Mouse (Mus musculus) ES-Bruce4 (cell line): Measurements from ENCODE around the gene Ankrd1. TPM values are rescaled to one million over a fixed set of nuclear protein-coding genes. Genes with fewer than 3 reads are reported as not detected.
A peak's percentile ranks its signal among the peaks of the same experiment; 100 is the strongest.

Source experiments
- H3K27ac ChIP-seq: 2 replicates; pipeline ENCODE4 v1.5.1; 2012; ENCODE audit warnings: low read length, inconsistent platforms; ENCODE audit not compliant: insufficient read depth
- H3K27me3 ChIP-seq: 2 replicates; pipeline ENCODE4 v1.6.1; 2012; ENCODE audit warnings: mild to moderate bottlenecking, low read length, inconsistent platforms; ENCODE audit not compliant: control insufficient read depth, poor library complexity, insufficient read depth, severe bottlenecking
- H3K36me3 ChIP-seq: 2 replicates; pipeline ENCODE4 v1.6.1; 2012; ENCODE audit warnings: inconsistent platforms, mild to moderate bottlenecking, low read length, moderate library complexity; ENCODE audit not compliant: control insufficient read depth, poor library complexity, insufficient read depth, severe bottlenecking
- H3K4me1 ChIP-seq: one replicate; pipeline ENCODE4 v1.8.1; 2011; ENCODE audit warnings: low read length; ENCODE audit not compliant: control insufficient read depth, insufficient read depth
- H3K4me3 ChIP-seq: 2 replicates; pipeline ENCODE4 v1.5.1; 2011; ENCODE audit warnings: low read depth, mild to moderate bottlenecking, low read length
- H3K9ac ChIP-seq: 2 replicates; pipeline ENCODE4 v1.6.1; 2012; ENCODE audit warnings: low read depth, mild to moderate bottlenecking, inconsistent platforms; ENCODE audit not compliant: poor library complexity, severe bottlenecking
- H3K9me3 ChIP-seq: replicated peaks from 2 replicates; pipeline ENCODE4 v1.6.1; 2012; ENCODE audit warnings: mild to moderate bottlenecking, low read length, inconsistent platforms; ENCODE audit not compliant: control insufficient read depth, poor library complexity, insufficient read depth, severe bottlenecking
- CTCF ChIP-seq: IDR thresholded peaks from one replicate; pipeline ENCODE4 v1.8.1; 2011; ENCODE audit warnings: low read depth, low read length
- EP300 ChIP-seq: IDR thresholded peaks from 2 replicates; pipeline ENCODE4 v1.6.1; 2011; ENCODE audit warnings: low read depth, low read length; ENCODE audit not compliant: insufficient read depth
- POLR2A ChIP-seq: IDR thresholded peaks from one replicate; pipeline ENCODE4 v1.8.1; 2011; ENCODE audit warnings: low read length; ENCODE audit not compliant: insufficient read depth
- polyA plus RNA-seq: library from polyadenylated mRNA; stranded (reverse); fragments of >200 nt; gene quantifications from 2 replicates; pipeline ENCODE4 v1.2.4, GENCODE M21; 2011; ENCODE audit warnings: low read depth; ENCODE audit not compliant: missing spikeins, insufficient read depth, insufficient read length

Gene Ankrd1
- polyA plus RNA-seq, 1 experiment: 8.7 TPM

DNA sequence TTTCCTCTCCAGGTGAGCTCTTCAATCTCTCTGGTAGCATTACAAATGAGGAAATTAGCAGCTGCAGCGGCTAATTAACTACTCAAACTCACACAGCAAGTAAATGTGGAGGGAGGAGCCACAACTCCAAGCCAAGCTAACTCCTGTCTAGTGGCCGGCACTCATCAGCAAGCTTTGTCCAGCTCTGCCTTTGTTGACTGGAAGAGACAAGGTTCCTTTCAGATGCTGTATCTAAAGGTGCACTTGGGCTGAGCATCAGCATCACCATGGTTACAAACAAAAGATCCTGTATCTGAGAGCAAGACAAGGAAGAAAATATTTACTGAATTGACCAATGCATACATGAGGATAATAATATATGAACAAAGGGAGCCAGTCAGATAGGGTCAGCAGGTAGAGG, 10.3 kb upstream of the Ankrd1 start:
- no peak overlapping the region for H3K9ac ChIP-seq
- no peaks in the 10 kb centered on the region for H3K4me1 ChIP-seq
- H3K9me3 ChIP-seq: no peaks in the 10 kb centered on the region
- no peak overlapping the region for H3K4me3 ChIP-seq
- no peaks in the 10 kb centered on the region for H3K27me3 ChIP-seq
- no peak overlapping the region for H3K27ac ChIP-seq
- TF ChIP-seq POLR2A (no peak), EP300 (no peak), CTCF (no peak)
- no peaks in the 10 kb centered on the region for H3K36me3 ChIP-seq

GRCm38 (mm10) chr19:36129643-36130042, 9.7 kb upstream of the Ankrd1 start:
- H3K9me3 ChIP-seq: no peaks in the 10 kb centered on the region
- H3K4me3 ChIP-seq: peak overlapping the region; percentile 15
- no peak overlapping the region for H3K9ac ChIP-seq
- TF ChIP-seq EP300: no peak
- no peak for TF ChIP-seq CTCF
- no peak overlapping the region for H3K27ac ChIP-seq
- no peaks in the 10 kb centered on the region for H3K36me3 ChIP-seq
- no peaks in the 10 kb centered on the region for H3K27me3 ChIP-seq
- H3K4me1 ChIP-seq: no peaks in the 10 kb centered on the region

GRCm38 (mm10) chr19:36129213-36129612, 9.3 kb upstream of the Ankrd1 start:
- no peak overlapping the region for H3K9ac ChIP-seq
- H3K27me3 ChIP-seq: no peaks in the 10 kb centered on the region
- no peak for TF ChIP-seq EP300
- TF ChIP-seq CTCF: no peak
- no peak for TF ChIP-seq POLR2A
- H3K36me3 ChIP-seq: no peaks in the 10 kb centered on the region
- H3K4me3 ChIP-seq: peak overlapping the region; percentile 15
- H3K4me1 ChIP-seq: no peaks in the 10 kb centered on the region
- no peak overlapping the region for H3K27ac ChIP-seq
- no peaks in the 10 kb centered on the region; the same call in 1 of the 2 replicates for H3K9me3 ChIP-seq

DNA sequence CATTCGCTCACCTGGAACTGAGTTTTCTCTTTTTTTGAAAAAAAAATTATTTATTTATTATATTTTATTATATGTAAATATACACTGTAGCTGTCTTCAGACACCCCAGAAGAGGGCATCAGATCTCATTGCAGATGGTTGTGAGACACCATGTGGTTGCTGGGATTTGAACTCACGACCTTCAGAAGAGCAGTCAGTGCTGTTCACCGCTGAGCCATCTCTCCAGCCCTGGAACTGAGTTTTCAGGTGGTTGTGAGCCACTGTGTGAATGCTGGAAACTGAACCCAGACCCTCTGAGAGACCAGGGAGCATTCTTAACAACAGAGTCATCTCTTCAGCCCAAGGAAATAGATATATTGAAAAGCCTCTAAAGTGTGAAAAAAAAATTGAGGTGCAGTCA, 8.5 kb upstream of the Ankrd1 start:
- TF ChIP-seq CTCF (no peak), EP300 (no peak), POLR2A (no peak)
- H3K4me1 ChIP-seq: no peaks in the 10 kb centered on the region

DNA sequence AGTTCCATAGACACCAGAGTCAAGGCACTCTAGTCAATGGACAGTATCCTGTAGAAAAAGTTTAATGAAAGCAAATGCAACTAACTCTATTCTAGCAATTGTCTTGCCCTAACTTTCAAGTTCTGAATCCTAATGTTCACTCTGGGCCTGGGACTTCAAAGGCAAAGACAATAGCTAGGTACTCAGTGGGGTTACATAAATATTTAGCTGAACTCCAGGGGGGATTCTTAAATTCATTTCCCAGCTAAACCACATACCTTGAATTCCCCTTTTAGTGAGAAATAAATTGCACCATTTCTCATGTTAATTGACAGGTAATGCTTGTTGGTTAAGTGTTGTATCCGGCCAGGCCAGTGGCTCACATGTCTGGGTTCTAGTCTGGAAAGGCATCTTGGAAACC, 4.3 kb upstream of the Ankrd1 start:
- H3K9me3 ChIP-seq: peaks cover 14% of the 10 kb centered on the region
- no peak overlapping the region for H3K27ac ChIP-seq
- no peak overlapping the region for H3K4me3 ChIP-seq
- no peak overlapping the region for H3K9ac ChIP-seq
- no peaks in the 10 kb centered on the region for H3K27me3 ChIP-seq
- H3K36me3 ChIP-seq: no peaks in the 10 kb centered on the region
- TF ChIP-seq EP300 (no peak), POLR2A (no peak), CTCF (no peak)
- H3K4me1 ChIP-seq: no peaks in the 10 kb centered on the region

More for the DNA sequence above, 8.5 kb upstream of the Ankrd1 start:
- no peaks in the 10 kb centered on the region for H3K36me3 ChIP-seq
- H3K4me3 ChIP-seq: no peak overlapping the region
- peaks cover 6% of the 10 kb centered on the region for H3K9me3 ChIP-seq
- no peak overlapping the region for H3K9ac ChIP-seq
- H3K27me3 ChIP-seq: no peaks in the 10 kb centered on the region
- no peak overlapping the region for H3K27ac ChIP-seq

GRCm38 (mm10) chr19:36119219-36119618, 680 bp downstream of the Ankrd1 start:
- H3K9me3 ChIP-seq: peaks cover 14% of the 10 kb centered on the region
- no peaks in the 10 kb centered on the region for H3K4me1 ChIP-seq
- no peak overlapping the region for H3K4me3 ChIP-seq
- TF ChIP-seq EP300 (no peak), POLR2A (no peak), CTCF (no peak)
- H3K27ac ChIP-seq: no peak overlapping the region
- H3K9ac ChIP-seq: no peak overlapping the region
- H3K36me3 ChIP-seq: no peaks in the 10 kb centered on the region
- H3K27me3 ChIP-seq: no peaks in the 10 kb centered on the region
